Mouse (Mus musculus) embryonic facial prominence, embryonic 11.5 days (tissue): ENCODE measurements at regions not wholly inside any gene's neighbourhood (a gene's known extent, or its start where the extent isn't known, plus 50 kb on each side); places are given as distances from the start of the nearest gene placed in this dataset.
"Not testable (repeated sequence)": the region's sequence is repeated elsewhere in the genome, so short reads cannot be mapped to it uniquely, and the experiment has no call there.

ENCODE experiments used
- ATAC-seq: fragments of 200-750 bp; cut with Nextera tagmentation; replicated peaks from 2 replicates; pipeline ENCODE4 v1.8.0; 2017; ENCODE audit warnings: low read depth; ENCODE audit not compliant: insufficient number of reproducible peaks, low FRiP score, low TSS enrichment
- DNase-seq: peaks from one replicate; pipeline ENCODE4 v3.0.0-alpha.2; 2015; ENCODE audit warnings: low spot score
- H3K27ac ChIP-seq: fragments of 300-500 bp; sonication (generic); replicated peaks from 2 replicates; pipeline ENCODE4 v1.5.1; 2014; ENCODE audit warnings: mild to moderate bottlenecking, low read depth, low read length, control low read depth
- H3K27me3 ChIP-seq: fragments of 300-500 bp; sonication (generic); 2 replicates; pipeline ENCODE4 v1.6.1; 2014; ENCODE audit warnings: mild to moderate bottlenecking, low read length, moderate library complexity, mixed read lengths; ENCODE audit not compliant: control insufficient read depth, insufficient read depth
- H3K36me3 ChIP-seq: fragments of 300-500 bp; sonication (generic); replicated peaks from 2 replicates; pipeline ENCODE4 v1.6.1; 2014; ENCODE audit warnings: low read depth, mild to moderate bottlenecking, low read length, moderate library complexity, mixed read lengths; ENCODE audit not compliant: control insufficient read depth, insufficient read depth
- H3K4me1 ChIP-seq: fragments of 300-500 bp; sonication (generic); 2 replicates; pipeline ENCODE4 v1.6.1; 2014; ENCODE audit warnings: low read length, mixed read lengths; ENCODE audit not compliant: control insufficient read depth, insufficient read depth
- H3K4me2 ChIP-seq: fragments of 300-500 bp; sonication (generic); 2 replicates; pipeline ENCODE4 v1.6.1; 2014; ENCODE audit warnings: low read depth, mild to moderate bottlenecking, control low read depth, low read length, moderate library complexity
- H3K4me3 ChIP-seq: fragments of 300-500 bp; sonication (generic); 2 replicates; pipeline ENCODE4 v1.5.1; 2014; ENCODE audit warnings: low read depth, low read length, control low read depth
- H3K9ac ChIP-seq: fragments of 300-500 bp; sonication (generic); replicated peaks from 2 replicates; pipeline ENCODE4 v1.6.1; 2014; ENCODE audit warnings: mild to moderate bottlenecking, control low read depth, low read length
- H3K9me3 ChIP-seq: fragments of 300-500 bp; sonication (generic); replicated peaks from 2 replicates; pipeline ENCODE4 v1.6.1; 2016; ENCODE audit warnings: mild to moderate bottlenecking, low read length, inconsistent platforms, mixed read lengths; ENCODE audit not compliant: control insufficient read depth
- WGBS: fragments of 180-500 bp; shearing (Covaris S2); extraction: QIAGEN DNeasy Blood & Tissue Kit; methylation state at CpG from one replicate; pipeline ENCODE4 v1.1.7; 2014; 5-methylcytosine and 5-hydroxymethylcytosine counted together

- no peak for ATAC-seq
- DNase-seq = no peak
- Histone ChIP-seq H3K27me3 (no peaks in the 10 kb centered on the region), H3K9ac (no peak overlapping the region), H3K9me3 (no peaks in the 10 kb centered on the region), H3K4me2 (no peak overlapping the region), H3K4me3 (no peak overlapping the region), H3K27ac (no peak overlapping the region), H3K4me1 (no peaks in the 10 kb centered on the region), H3K36me3 (no peaks in the 10 kb centered on the region)
- 83% methylated on average over 5 of the region's 5 CpGs for WGBS
These were observed 468.1 kb downstream of the Rfpl4b start for GRCm38 (mm10) chr10:38353526-38353925.

- not testable (repeated sequence) for H3K4me3 ChIP-seq, H3K27me3 ChIP-seq, H3K27ac ChIP-seq, H3K4me2 ChIP-seq, DNase-seq, ATAC-seq, H3K4me1 ChIP-seq, H3K9me3 ChIP-seq, H3K36me3 ChIP-seq, H3K9ac ChIP-seq
- WGBS = 39% methylated on average over 8 of the region's 8 CpGs
These were observed 474.6 kb downstream of the Rfpl4b start for GRCm38 (mm10) chr10:38347029-38347428.

- no peaks in the 10 kb centered on the region for H3K36me3 ChIP-seq
- H3K27me3 ChIP-seq = no peaks in the 10 kb centered on the region
- no peak overlapping the region for H3K4me3 ChIP-seq
- ATAC-seq (no peak), DNase-seq (peak; percentile 40)
- 48% methylated on average over 1 of the region's 1 CpGs for WGBS
- no peaks in the 10 kb centered on the region for H3K4me1 ChIP-seq
- H3K27ac ChIP-seq = no peak overlapping the region
- H3K9me3 ChIP-seq = no peaks in the 10 kb centered on the region
- H3K4me2 ChIP-seq = no peak overlapping the region
- no peak overlapping the region for H3K9ac ChIP-seq
These were observed 481.0 kb downstream of the Rfpl4b start for GRCm38 (mm10) chr10:38340406-38341175.

GRCm38 (mm10) chr10:38308716-38309392, 512.7 kb downstream of the Rfpl4b start:
- Histone ChIP-seq H3K4me2 (no peak overlapping the region), H3K27ac (peak overlapping the region; percentile 52; the same call in 1 of the 2 replicates), H3K4me3 (no peak overlapping the region), H3K9ac (no peak overlapping the region), H3K27me3 (no peaks in the 10 kb centered on the region), H3K9me3 (no peaks in the 10 kb centered on the region), H3K4me1 (no peaks in the 10 kb centered on the region), H3K36me3 (no peaks in the 10 kb centered on the region)
- 50% methylated on average over 5 of the region's 5 CpGs for WGBS
- ATAC-seq = no peak
- peak; percentile 39 for DNase-seq

GRCm38 (mm10) chr10:38295724-38296123, 525.9 kb downstream of the Rfpl4b start:
- ATAC-seq = no peak
- H3K9me3 ChIP-seq = no peaks in the 10 kb centered on the region
- no peaks in the 10 kb centered on the region for H3K4me1 ChIP-seq
- no peak overlapping the region for H3K4me3 ChIP-seq
- DNase-seq = no peak
- H3K27me3 ChIP-seq = no peaks in the 10 kb centered on the region
- H3K4me2 ChIP-seq = no peak overlapping the region
- 73% methylated on average over 2 of the region's 2 CpGs for WGBS
- no peak overlapping the region for H3K27ac ChIP-seq
- H3K9ac ChIP-seq = no peak overlapping the region
- no peaks in the 10 kb centered on the region for H3K36me3 ChIP-seq

- ATAC-seq (no peak), DNase-seq (no peak)
- 78% methylated on average over 6 of the region's 6 CpGs for WGBS
- Histone ChIP-seq H3K4me3 (no peak overlapping the region), H3K27ac (no peak overlapping the region), H3K4me2 (no peak overlapping the region), H3K27me3 (no peaks in the 10 kb centered on the region), H3K4me1 (no peaks in the 10 kb centered on the region), H3K9me3 (no peaks in the 10 kb centered on the region), H3K36me3 (no peaks in the 10 kb centered on the region), H3K9ac (no peak overlapping the region)
These were observed 532.8 kb downstream of the Rfpl4b start for GRCm38 (mm10) chr10:38288689-38289283.

GRCm38 (mm10) chr10:38269136-38269535, 552.4 kb downstream of the Rfpl4b start:
- 86% methylated on average over 1 of the region's 1 CpGs for WGBS
- no peak for DNase-seq

GRCm38 (mm10) chr10:38265564-38265963, 556.0 kb downstream of the Rfpl4b start:
- Histone ChIP-seq H3K9ac (no peak overlapping the region), H3K4me3 (no peak overlapping the region), H3K27ac (no peak overlapping the region), H3K9me3 (no peaks in the 10 kb centered on the region), H3K27me3 (no peaks in the 10 kb centered on the region), H3K4me2 (no peak overlapping the region), H3K4me1 (no peaks in the 10 kb centered on the region), H3K36me3 (no peaks in the 10 kb centered on the region)
- ATAC-seq (no peak), DNase-seq (no peak)
- WGBS = 66% methylated on average over 3 of the region's 3 CpGs

More at GRCm38 (mm10) chr10:38269136-38269535, 552.4 kb downstream of the Rfpl4b start:
- no peaks in the 10 kb centered on the region for H3K36me3 ChIP-seq
- no peak for ATAC-seq
- H3K27me3 ChIP-seq = no peaks in the 10 kb centered on the region
- H3K27ac ChIP-seq = no peak overlapping the region
- H3K4me2 ChIP-seq = no peak overlapping the region
- no peak overlapping the region for H3K9ac ChIP-seq
- no peaks in the 10 kb centered on the region for H3K4me1 ChIP-seq
- no peak overlapping the region for H3K4me3 ChIP-seq
- H3K9me3 ChIP-seq = no peaks in the 10 kb centered on the region
